Mouse (Mus musculus) MEL (cell line): ENCODE data around the gene Gm21973.

Source experiments
- CTCF ChIP-seq, 3 experiments: IDR thresholded peaks in 2 of 3; conservative IDR thresholded peaks in 1 of 3; 2 replicates each; pipeline ENCODE4 v1.5.1; 2011 to 2012; ENCODE audit warnings: low read length in 3 of 3, low read depth in 2 of 3, mild to moderate bottlenecking in 2 of 3, improper control_type of control experiment in 1 of 3, inconsistent platforms in 1 of 3, mixed read lengths in 1 of 3, moderate library complexity in 1 of 3; ENCODE audit not compliant: control insufficient read depth in 1 of 3, insufficient read depth in 1 of 3, poor library complexity in 1 of 3, severe bottlenecking in 1 of 3
- E2F4 ChIP-seq: IDR thresholded peaks from 2 replicates; pipeline ENCODE4 v1.6.1; 2011; ENCODE audit warnings: low read depth, low read length, improper control_type of control experiment, borderline replicate concordance
- ETS1 ChIP-seq: IDR thresholded peaks from 2 replicates; pipeline ENCODE4 v1.6.1; 2012; ENCODE audit warnings: low read depth, mild to moderate bottlenecking, inconsistent platforms, low read length, improper control_type of control experiment, moderate library complexity
- POLR2A ChIP-seq, 2 experiments: IDR thresholded peaks; 2 replicates each; pipeline ENCODE4 v1.6.1; 2011 to 2012; ENCODE audit warnings: low read length in 2 of 2, mild to moderate bottlenecking in 2 of 2, control low read depth in 1 of 2, improper control_type of control experiment in 1 of 2, low read depth in 1 of 2, moderate library complexity in 1 of 2; ENCODE audit not compliant: control insufficient read depth in 1 of 2, insufficient read depth in 1 of 2, poor library complexity in 1 of 2
- RCOR1 ChIP-seq: IDR thresholded peaks from 2 replicates; pipeline ENCODE4 v1.6.1; 2012; ENCODE audit warnings: low read depth, mild to moderate bottlenecking, inconsistent platforms, low read length, improper control_type of control experiment
- TCF12 ChIP-seq: IDR thresholded peaks from 2 replicates; pipeline ENCODE4 v1.6.1; 2014; ENCODE audit warnings: low read depth, mild to moderate bottlenecking, inconsistent platforms, low read length, improper control_type of control experiment, moderate library complexity
- USF1 ChIP-seq: IDR thresholded peaks from 2 replicates; pipeline ENCODE4 v1.6.1; 2014; ENCODE audit warnings: low read depth, mild to moderate bottlenecking, inconsistent platforms, low read length, improper control_type of control experiment, moderate library complexity

- TF ChIP-seq E2F4 (no peak), ETS1 (no peak), TCF12 (no peak), POLR2A (IDR thresholded peaks at IDR 0.05; ENCODE audit: control insufficient read depth in 1 of 2, insufficient read depth in 1 of 2, low read depth in 1 of 2, low read length in 2 of 2, poor library complexity in 1 of 2) (no peak), RCOR1 (no peak), CTCF (IDR thresholded peaks at IDR 0.05 in 2 of 3, conservative IDR thresholded peaks at IDR 0.05 in 1 of 3; ENCODE audit: control insufficient read depth in 1 of 3, insufficient read depth in 1 of 3, low read depth in 2 of 3, low read length in 3 of 3, poor library complexity in 1 of 3, severe bottlenecking in 1 of 3) (no peak), USF1 (no peak)
Observed at GRCm38 (mm10) chr15:10421785-10422144, 96.6 kb downstream of the Gm21973 start.
